Mouse (Mus musculus) limb, embryonic 12.5 days (tissue): Measurements from ENCODE around the gene Alox12. TPM values are rescaled to one million over a fixed set of nuclear protein-coding genes. Genes with fewer than 3 reads are reported as not detected.

Experiments used
- ATAC-seq: fragments of 200-750 bp; cut with Nextera tagmentation; 2 replicates; pipeline ENCODE4 v1.8.0; 2017; ENCODE audit warnings: low read depth, moderate TSS enrichment; ENCODE audit not compliant: insufficient number of reproducible peaks, insufficient read depth, low FRiP score, low TSS enrichment
- H3K27ac ChIP-seq: fragments of 300-500 bp; sonication (generic); 2 replicates; pipeline ENCODE4 v1.5.1; 2016; ENCODE audit warnings: mild to moderate bottlenecking, moderate library complexity
- H3K27me3 ChIP-seq: fragments of 300-500 bp; sonication (generic); 2 replicates; pipeline ENCODE4 v1.6.1; 2016; ENCODE audit warnings: mild to moderate bottlenecking, moderate library complexity
- H3K36me3 ChIP-seq: fragments of 300-500 bp; sonication (generic); 2 replicates; pipeline ENCODE4 v1.6.1; 2016; ENCODE audit warnings: mild to moderate bottlenecking, moderate library complexity
- H3K4me1 ChIP-seq: fragments of 300-500 bp; sonication (generic); replicated peaks from 2 replicates; pipeline ENCODE4 v1.6.1; 2016
- H3K4me2 ChIP-seq: fragments of 300-500 bp; sonication (generic); 2 replicates; pipeline ENCODE4 v1.6.1; 2016; ENCODE audit warnings: mild to moderate bottlenecking, moderate library complexity
- H3K4me3 ChIP-seq: fragments of 300-500 bp; sonication (generic); replicated peaks from 2 replicates; pipeline ENCODE4 v1.5.1; 2016; ENCODE audit warnings: mild to moderate bottlenecking
- H3K9ac ChIP-seq: fragments of 300-500 bp; sonication (generic); replicated peaks from 2 replicates; pipeline ENCODE4 v1.6.1; 2016; ENCODE audit warnings: mild to moderate bottlenecking, moderate library complexity
- H3K9me3 ChIP-seq: fragments of 300-500 bp; sonication (generic); 2 replicates; pipeline ENCODE4 v1.6.1; 2016; ENCODE audit warnings: mild to moderate bottlenecking, moderate library complexity
- WGBS: fragments of 180-500 bp; shearing (Covaris S2); methylation state at CpG from one replicate; pipeline ENCODE4 v1.1.7; 2016; 5-methylcytosine and 5-hydroxymethylcytosine counted together
- polyA plus RNA-seq: library from polyadenylated mRNA; unstranded; fragments of >200 nt; fragmentation: Nextera tagmentation; extraction: Ambion mirVana; gene quantifications from 2 replicates; pipeline ENCODE4 v1.2.1, GENCODE M21; 2016

The Alox12 gene
- polyA plus RNA-seq, 1 experiment from 2014 or later: 2.8 TPM

DNA sequence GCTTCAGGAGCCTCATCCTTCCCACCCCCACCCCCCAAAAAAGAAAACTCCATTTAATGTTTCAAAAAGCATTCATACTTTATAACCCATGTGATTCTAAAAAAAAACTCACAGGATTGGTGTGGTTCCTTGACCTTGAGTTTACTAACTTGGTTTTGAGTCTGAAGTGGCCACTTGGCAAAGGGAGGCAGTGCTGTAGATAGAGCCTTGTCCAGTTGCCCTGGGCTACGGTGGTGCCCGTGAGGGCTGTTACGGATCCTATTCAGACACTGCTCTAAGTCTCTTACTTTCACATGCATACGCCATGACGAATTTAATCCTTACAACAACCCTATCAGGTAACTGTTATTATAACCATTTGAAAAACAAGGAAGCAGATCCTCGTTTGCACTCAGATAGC lies 43.2 kb downstream of the Alox12 start:
- H3K27ac ChIP-seq: no peak overlapping the region
- 82% methylated on average over 6 of the region's 6 CpGs for WGBS
- H3K36me3 ChIP-seq: peaks cover 6% of the 10 kb centered on the region; the same call in 1 of the 2 replicates
- ATAC-seq: no peak
- H3K4me3 ChIP-seq: no peak overlapping the region
- no peak overlapping the region for H3K4me2 ChIP-seq
- H3K9ac ChIP-seq: no peak overlapping the region
- H3K9me3 ChIP-seq: no peaks in the 10 kb centered on the region
- peaks cover 18% of the 10 kb centered on the region for H3K4me1 ChIP-seq
- H3K27me3 ChIP-seq: peaks cover 58% of the 10 kb centered on the region

GRCm38 (mm10) chr11:70210681-70211080 lies 44.5 kb downstream of the Alox12 start:
- Histone ChIP-seq H3K4me3 (no peak overlapping the region), H3K27ac (no peak overlapping the region), H3K36me3 (no peaks in the 10 kb centered on the region), H3K27me3 (peaks cover 48% of the 10 kb centered on the region), H3K9me3 (no peaks in the 10 kb centered on the region), H3K9ac (no peak overlapping the region), H3K4me2 (no peak overlapping the region), H3K4me1 (peaks cover 18% of the 10 kb centered on the region)
- whole genome bisulfite sequencing: 89% methylated on average over 2 of the region's 2 CpGs
- no peak for ATAC-seq

DNA sequence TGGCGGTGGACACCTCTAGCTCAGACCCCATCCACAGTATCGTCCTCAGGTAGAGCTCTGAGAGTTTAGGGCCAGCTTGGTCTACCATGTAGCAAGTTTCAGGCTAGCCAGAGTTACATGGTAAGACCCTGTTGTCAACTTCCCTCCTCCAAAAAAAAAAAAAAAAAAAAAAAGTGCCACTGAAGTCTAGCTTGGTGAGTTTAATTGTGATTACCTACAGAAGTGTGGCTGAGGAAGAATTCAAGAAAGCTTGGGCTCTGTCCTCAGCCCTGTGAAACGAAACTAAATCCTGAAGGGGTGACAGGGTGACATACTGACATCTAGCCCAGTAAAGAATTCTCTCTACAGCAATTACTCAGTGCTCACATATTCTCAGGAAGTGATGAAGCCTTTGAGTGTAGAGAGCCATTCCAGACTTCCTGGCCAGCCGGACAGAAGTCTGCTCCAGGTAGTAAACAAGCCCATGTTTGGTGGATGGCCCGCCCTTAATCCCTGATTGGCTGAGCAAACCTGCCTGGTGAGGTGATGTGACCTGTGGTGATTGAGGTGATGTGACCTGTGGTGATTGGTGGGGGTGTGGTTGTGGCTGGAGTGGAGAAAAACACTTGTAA lies 46.3 kb downstream of the Alox12 start:
- H3K36me3 ChIP-seq: no peaks in the 10 kb centered on the region
- no peak overlapping the region for H3K4me3 ChIP-seq
- peaks cover 30% of the 10 kb centered on the region for H3K27me3 ChIP-seq
- H3K4me2 ChIP-seq: no peak overlapping the region
- ATAC-seq: no peak
- H3K9me3 ChIP-seq: no peaks in the 10 kb centered on the region
- 71% methylated on average over 5 of the region's 5 CpGs for WGBS
- no peak overlapping the region for H3K9ac ChIP-seq
- H3K27ac ChIP-seq: no peak overlapping the region
- peaks cover 7% of the 10 kb centered on the region for H3K4me1 ChIP-seq

DNA sequence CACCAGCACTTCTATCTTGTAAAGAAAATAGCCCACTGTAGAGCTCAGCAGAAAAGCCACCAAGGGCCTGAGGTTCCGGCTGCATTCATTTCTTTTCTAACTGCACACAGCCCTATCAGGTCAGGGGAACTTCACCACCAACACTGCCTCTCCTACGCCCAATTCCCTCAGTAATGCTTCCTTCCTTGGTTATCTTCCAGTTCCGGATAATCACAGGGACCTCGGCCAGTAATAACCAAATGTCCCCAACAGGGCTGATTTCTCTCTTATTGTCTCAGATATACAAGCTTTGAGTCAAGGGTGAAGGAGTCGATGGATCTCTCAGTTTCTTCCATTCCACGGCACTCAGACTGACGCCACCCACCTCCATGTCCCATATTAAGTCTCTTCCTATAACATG lies 47.9 kb downstream of the Alox12 start:
- Histone ChIP-seq H3K9ac (no peak overlapping the region), H3K36me3 (no peaks in the 10 kb centered on the region), H3K4me3 (no peak overlapping the region), H3K4me2 (no peak overlapping the region), H3K9me3 (no peaks in the 10 kb centered on the region), H3K27me3 (peaks cover 14% of the 10 kb centered on the region), H3K4me1 (no peaks in the 10 kb centered on the region), H3K27ac (no peak overlapping the region)
- ATAC-seq: no peak
- 90% methylated on average over 7 of the region's 7 CpGs for WGBS

- H3K27me3 ChIP-seq: peaks cover 11% of the 10 kb centered on the region
- no peak overlapping the region for H3K4me3 ChIP-seq
- no peak overlapping the region for H3K9ac ChIP-seq
- H3K27ac ChIP-seq: no peak overlapping the region
- no peak overlapping the region for H3K4me2 ChIP-seq
- no peaks in the 10 kb centered on the region for H3K36me3 ChIP-seq
- no peaks in the 10 kb centered on the region for H3K4me1 ChIP-seq
- WGBS: 87% methylated on average over 2 of the region's 2 CpGs
- no peak for ATAC-seq
- no peaks in the 10 kb centered on the region for H3K9me3 ChIP-seq
Observed at GRCm38 (mm10) chr11:70206801-70207200, 48.4 kb downstream of the Alox12 start.

GRCm38 (mm10) chr11:70201691-70202090 lies 53.5 kb downstream of the Alox12 start:
- H3K36me3 ChIP-seq: no peaks in the 10 kb centered on the region
- WGBS: 37% methylated on average over 5 of the region's 5 CpGs
- no peaks in the 10 kb centered on the region; the same call in 1 of the 2 replicates for H3K4me1 ChIP-seq
- H3K27ac ChIP-seq: no peak overlapping the region
- H3K9ac ChIP-seq: no peak overlapping the region
- H3K27me3 ChIP-seq: peaks cover 2% of the 10 kb centered on the region
- H3K4me2 ChIP-seq: no peak overlapping the region
- ATAC-seq: no peak
- H3K4me3 ChIP-seq: no peak overlapping the region
- H3K9me3 ChIP-seq: no peaks in the 10 kb centered on the region

DNA sequence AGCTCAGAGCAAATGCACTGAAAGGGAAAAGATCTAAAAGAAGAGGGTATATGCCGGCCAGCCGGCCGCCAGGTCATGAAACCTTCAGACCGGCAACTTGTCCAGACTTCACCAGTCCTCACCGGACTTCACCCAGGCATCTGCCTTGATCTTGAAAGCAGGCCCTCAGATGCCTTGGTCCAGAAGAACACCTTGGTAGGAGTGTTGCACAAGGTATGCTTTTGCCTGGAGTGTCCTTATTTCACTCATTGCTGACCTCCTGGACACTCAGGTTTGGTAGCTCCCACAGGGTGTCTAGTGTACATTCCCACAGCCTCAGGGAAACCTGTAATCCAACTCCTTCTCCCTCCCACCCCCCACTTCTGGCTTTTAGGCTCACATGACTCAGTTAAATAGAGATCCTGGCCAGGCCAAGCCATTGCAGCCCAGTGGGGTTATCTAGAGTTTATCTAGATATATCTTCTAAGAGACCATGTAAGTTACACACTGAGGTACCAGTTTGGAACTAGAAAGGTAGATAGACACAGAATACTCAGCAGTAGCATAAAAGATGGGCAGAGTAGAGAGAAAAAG lies 55.0 kb downstream of the Alox12 start:
- no peak for ATAC-seq
- H3K4me3 ChIP-seq: no peak overlapping the region
- H3K36me3 ChIP-seq: no peaks in the 10 kb centered on the region
- no peaks in the 10 kb centered on the region for H3K27me3 ChIP-seq
- no peaks in the 10 kb centered on the region; the same call in 1 of the 2 replicates for H3K4me1 ChIP-seq
- H3K27ac ChIP-seq: no peak overlapping the region
- H3K4me2 ChIP-seq: no peak overlapping the region
- 86% methylated on average over 5 of the region's 5 CpGs for WGBS
- H3K9ac ChIP-seq: no peak overlapping the region
- H3K9me3 ChIP-seq: 0 out of 2 replicates have a peak, but pooled peaks cover 4% of the 10 kb centered on the region

GRCm38 (mm10) chr11:70199107-70199506 lies 56.0 kb downstream of the Alox12 start:
- no peak overlapping the region for H3K27ac ChIP-seq
- ATAC-seq: no peak
- 80% methylated on average over 8 of the region's 8 CpGs for WGBS
- no peak overlapping the region for H3K4me2 ChIP-seq
- 0 out of 2 replicates have a peak, but pooled peaks cover 5% of the 10 kb centered on the region for H3K9me3 ChIP-seq
- no peaks in the 10 kb centered on the region for H3K27me3 ChIP-seq
- H3K9ac ChIP-seq: no peak overlapping the region
- H3K4me1 ChIP-seq: no peaks in the 10 kb centered on the region; the same call in 1 of the 2 replicates
- H3K36me3 ChIP-seq: no peaks in the 10 kb centered on the region
- no peak overlapping the region for H3K4me3 ChIP-seq

DNA sequence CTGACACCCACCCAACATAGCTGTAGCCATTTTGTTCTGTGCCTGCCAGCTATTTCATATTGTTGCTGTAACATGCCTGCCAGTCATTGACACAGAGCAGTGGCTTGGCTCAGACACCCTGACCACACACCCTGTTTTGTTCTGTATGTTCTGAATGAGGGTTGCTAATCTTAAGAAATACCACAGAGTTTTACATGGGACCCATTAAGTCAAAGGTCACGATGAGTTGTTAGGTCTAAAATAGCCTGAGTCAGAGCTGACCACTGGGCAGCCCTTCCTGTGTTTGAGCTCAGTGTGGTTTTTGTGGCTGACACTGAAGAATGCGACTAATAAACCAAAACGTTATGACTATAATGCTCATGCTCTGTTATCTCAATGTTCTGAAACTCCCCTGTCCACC lies 56.8 kb downstream of the Alox12 start:
- WGBS: 89% methylated on average over 3 of the region's 3 CpGs
- H3K4me1 ChIP-seq: no peaks in the 10 kb centered on the region; the same call in 1 of the 2 replicates
- ATAC-seq: no peak
- H3K4me3 ChIP-seq: no peak overlapping the region
- no peak overlapping the region for H3K4me2 ChIP-seq
- H3K9ac ChIP-seq: no peak overlapping the region
- no peak overlapping the region for H3K27ac ChIP-seq
- no peaks in the 10 kb centered on the region for H3K27me3 ChIP-seq
- H3K9me3 ChIP-seq: 0 out of 2 replicates have a peak, but pooled peaks cover 5% of the 10 kb centered on the region
- no peaks in the 10 kb centered on the region for H3K36me3 ChIP-seq

GRCm38 (mm10) chr11:70193354-70194285 lies 61.5 kb downstream of the Alox12 start:
- Histone ChIP-seq H3K4me2 (no peak overlapping the region), H3K36me3 (no peaks in the 10 kb centered on the region), H3K9ac (no peak overlapping the region), H3K9me3 (0 out of 2 replicates have a peak, but pooled peaks cover 5% of the 10 kb centered on the region), H3K4me3 (no peak overlapping the region), H3K27me3 (no peaks in the 10 kb centered on the region), H3K4me1 (no peaks in the 10 kb centered on the region), H3K27ac (no peak overlapping the region)
- 58% methylated on average over 11 of the region's 11 CpGs for WGBS
- no peak for ATAC-seq

DNA sequence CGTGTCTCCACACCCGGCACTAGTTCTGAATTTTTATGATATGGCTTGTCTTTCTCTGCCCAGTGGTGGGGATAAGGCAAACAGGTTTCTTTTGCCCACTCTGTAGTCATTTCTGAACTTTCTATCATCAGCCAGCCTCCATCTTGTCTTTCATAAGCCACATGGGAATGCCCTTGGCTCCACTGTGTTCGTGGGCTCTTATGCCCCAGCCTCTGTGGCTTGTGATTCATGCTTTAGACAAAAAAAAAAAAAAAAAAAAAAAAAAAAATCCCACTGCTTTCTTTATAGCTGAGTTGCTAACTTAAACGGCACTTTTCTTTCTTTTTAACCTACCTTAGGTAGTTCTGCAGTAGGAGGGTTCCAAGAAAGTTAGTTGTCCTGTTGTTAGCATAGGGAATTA lies 63.0 kb downstream of the Alox12 start:
- Histone ChIP-seq H3K9me3 (0 out of 2 replicates have a peak, but pooled peaks cover 5% of the 10 kb centered on the region), H3K36me3 (no peaks in the 10 kb centered on the region), H3K4me3 (no peak overlapping the region), H3K27me3 (no peaks in the 10 kb centered on the region), H3K9ac (no peak overlapping the region), H3K27ac (no peak overlapping the region), H3K4me2 (no peak overlapping the region), H3K4me1 (no peaks in the 10 kb centered on the region)
- ATAC-seq: no peak
- 74% methylated on average over 4 of the region's 4 CpGs for WGBS
